ENCODE assay signal across 10 mouse cellular contexts in the genomic region with DNA sequence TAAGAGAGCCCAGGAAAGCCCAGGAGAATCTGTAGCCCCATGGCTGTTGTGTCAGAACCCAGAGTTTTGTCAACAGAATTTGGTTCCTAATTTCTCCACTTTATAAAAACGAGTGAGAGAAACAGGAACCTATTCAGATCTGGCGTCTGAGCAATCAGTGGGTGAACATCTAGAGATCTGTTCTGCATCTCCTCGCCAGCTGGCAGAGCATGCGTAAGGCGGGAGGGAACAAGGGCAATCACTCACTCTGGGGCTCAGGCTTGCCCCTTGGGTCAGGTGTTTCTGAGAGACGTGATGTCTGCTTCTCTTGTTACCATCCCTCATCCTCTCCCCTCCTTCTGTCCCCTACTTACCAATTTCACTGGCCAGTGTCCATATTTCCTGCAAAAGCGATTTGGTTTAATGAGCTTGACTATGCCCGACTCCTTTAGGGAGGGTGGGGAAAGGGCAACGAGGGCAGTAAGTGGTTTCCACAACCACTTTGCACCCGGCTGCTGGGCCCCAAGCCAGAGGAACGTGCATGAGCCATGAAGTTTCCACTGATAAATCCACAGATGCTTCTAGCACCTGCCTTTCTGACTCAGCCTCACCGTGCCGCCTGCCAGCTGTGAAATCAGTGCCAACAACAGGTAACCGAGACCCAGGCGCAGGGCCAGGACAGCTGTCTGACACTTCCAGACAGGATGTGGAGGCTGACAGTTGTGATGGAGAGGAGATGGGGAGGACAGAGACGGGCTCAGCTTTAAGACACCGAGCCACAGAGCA. TPM values are rescaled to one million over a fixed set of nuclear protein-coding genes. Genes with fewer than 3 reads are reported as not detected.
DNase-seq lines count a peak whose midpoint lies in the region; ATAC-seq and TF ChIP-seq lines count a peak whose summit lies in the region.
"Had no signal": no experiment of that assay in that cellular context is flagged by ENCODE, and none has a peak within 500 bp of the region (broad histone marks: within the 10 kb centered on the region; RNA-seq: fewer than 3 reads in every experiment).

No protein-coding gene starts in this region.

- no peaks in the 10 kb centered on the region for H3K27me3 ChIP-seq in kidney, adult 2 months (replicated peaks; ENCODE audit: control insufficient read depth, insufficient read depth, low read length)
- peaks cover 28% of the 10 kb centered on the region for H3K27me3 ChIP-seq in lung, postnatal 0 days (replicated peaks; ENCODE audit: insufficient read depth, low read length)
- peaks cover 6% of the 10 kb centered on the region for H3K27me3 ChIP-seq in midbrain, embryonic 16.5 days (ENCODE audit: control insufficient read depth, insufficient read depth, low read depth, low read length)
- H3K27me3 ChIP-seq in forebrain, embryonic 15.5 days: peaks cover 12% of the 10 kb centered on the region

- DNase-seq in heart, adult 18-20 months: peak; percentile 65 to 80
- no peak for DNase-seq in heart, postnatal 25 days (ENCODE audit: low spot score)
- peak; percentile 66 for DNase-seq in brain, adult 2 months (ENCODE audit: low read depth, low spot score)
- DNase-seq in kidney, adult 2 months: peak; percentile 39
- peak; percentile 59 for DNase-seq in lung, postnatal 0 days (ENCODE audit: low spot score)
- DNase-seq in spleen, adult 18-20 months: no peak

- intact Hi-C loops in heart, postnatal 25 days (cut with DNase I): no loop called here

- no peaks in the 10 kb centered on the region for H3K4me1 ChIP-seq in kidney, adult 2 months (ENCODE audit: control insufficient read depth, insufficient read depth, low read length)
- H3K4me1 ChIP-seq in lung, postnatal 0 days (ENCODE audit: insufficient read depth, low read depth, low read length): peaks cover 2% of the 10 kb centered on the region; the same call in 1 of the 2 replicates
- peaks cover 10% of the 10 kb centered on the region for H3K4me1 ChIP-seq in midbrain, embryonic 16.5 days (ENCODE audit: control insufficient read depth, insufficient read depth, low read length)
- H3K4me1 ChIP-seq in forebrain, embryonic 15.5 days: peaks cover 19% of the 10 kb centered on the region
- H3K4me1 ChIP-seq: liver, embryonic 15.5 days had no signal

- H3K27ac ChIP-seq in kidney, adult 2 months (ENCODE audit: insufficient read depth, low read depth, low read length): no peak overlapping the region
- no peak overlapping the region for H3K27ac ChIP-seq in lung, postnatal 0 days (ENCODE audit: low read length)
- H3K27ac ChIP-seq in midbrain, embryonic 16.5 days (ENCODE audit: low read length): no peak overlapping the region
- no peak overlapping the region for H3K27ac ChIP-seq in forebrain, embryonic 15.5 days (replicated peaks)
- H3K27ac ChIP-seq: liver, embryonic 15.5 days had no signal

- no peak for TF ChIP-seq POLR2A in kidney, adult 2 months (IDR thresholded peaks at IDR 0.05; ENCODE audit: low read depth, low read length)

- 34% methylated on average over 17 of the region's 17 CpGs for WGBS in kidney, adult 2 months
- WGBS in lung, postnatal 0 days: 32% methylated on average over 17 of the region's 17 CpGs
- 72% methylated on average over 17 of the region's 17 CpGs for WGBS in midbrain, embryonic 16.5 days
- 52% methylated on average over 17 of the region's 17 CpGs for WGBS in forebrain, embryonic 15.5 days

- H3K4me2 ChIP-seq in lung, postnatal 0 days (replicated peaks; ENCODE audit: low read depth, low read length): no peak overlapping the region
- no peak overlapping the region for H3K4me2 ChIP-seq in midbrain, embryonic 16.5 days (ENCODE audit: low read length)
- no peak overlapping the region for H3K4me2 ChIP-seq in forebrain, embryonic 15.5 days (replicated peaks)
- H3K4me2 ChIP-seq: liver, embryonic 15.5 days had no signal

- H3K9ac ChIP-seq in lung, postnatal 0 days (replicated peaks; ENCODE audit: low read depth): no peak overlapping the region
- H3K9ac ChIP-seq in midbrain, embryonic 16.5 days (ENCODE audit: low read depth, low read length): no peak overlapping the region
- H3K9ac ChIP-seq in forebrain, embryonic 15.5 days (replicated peaks): no peak overlapping the region
- H3K9ac ChIP-seq: liver, embryonic 15.5 days had no signal

- no peak for TF ChIP-seq EP300 in lung, postnatal 0 days (IDR thresholded peaks at IDR 0.05)

- no peaks in the 10 kb centered on the region for H3K36me3 ChIP-seq in kidney, adult 2 months (ENCODE audit: control insufficient read depth, insufficient read depth, low read length)
- H3K36me3 ChIP-seq in lung, postnatal 0 days (ENCODE audit: insufficient read depth, low read length): no peaks in the 10 kb centered on the region
- H3K36me3 ChIP-seq in midbrain, embryonic 16.5 days (ENCODE audit: control insufficient read depth, insufficient read depth, low read length): no peaks in the 10 kb centered on the region
- H3K36me3 ChIP-seq in forebrain, embryonic 15.5 days: no peaks in the 10 kb centered on the region
- H3K36me3 ChIP-seq: G1E; liver, embryonic 15.5 days had no signal

- peak; percentile 57 for ATAC-seq in lung, postnatal 0 days
- ATAC-seq in midbrain, embryonic 16.5 days: no peak
- ATAC-seq in forebrain, embryonic 15.5 days (replicated peaks): no peak

- no peaks in the 10 kb centered on the region for H3K9me3 ChIP-seq in lung, postnatal 0 days (ENCODE audit: low read length)
- H3K9me3 ChIP-seq in midbrain, embryonic 16.5 days (replicated peaks; ENCODE audit: control insufficient read depth, low read length, poor library complexity, severe bottlenecking): no peaks in the 10 kb centered on the region
- no peaks in the 10 kb centered on the region for H3K9me3 ChIP-seq in forebrain, embryonic 15.5 days
- H3K9me3 ChIP-seq: G1E; liver, embryonic 15.5 days had no signal

- TF ChIP-seq CTCF in kidney, adult 2 months (conservative IDR thresholded peaks at IDR 0.05; ENCODE audit: insufficient read depth, insufficient read length, low read depth, low read length): no peak
- TF ChIP-seq CTCF in lung, postnatal 0 days (IDR thresholded peaks at IDR 0.05): no peak

- H3K4me3 ChIP-seq in kidney, adult 2 months (ENCODE audit: insufficient read depth, low read depth, low read length): no peak overlapping the region
- H3K4me3 ChIP-seq in lung, postnatal 0 days (ENCODE audit: low read depth, low read length): no peak overlapping the region
- no peak overlapping the region for H3K4me3 ChIP-seq in midbrain, embryonic 16.5 days (ENCODE audit: low read depth, low read length)
- no peak overlapping the region for H3K4me3 ChIP-seq in forebrain, embryonic 15.5 days
- H3K4me3 ChIP-seq: liver, embryonic 15.5 days had no signal

RNA-seq across cellular contexts. Expression of gene Gfra4, which starts 5.5 kb away (rescaled TPM):
- 10 to 100 TPM in 1 of 2 experiments, 1 to 10 TPM in 1; 6.2 to 10.2 TPM for total RNA-seq in heart, adult 18-20 months (2021)
- total RNA-seq in heart, postnatal 25 days (2021): 1 to 10 TPM; 6.6 to 7.0 TPM
- 7.1 and 7.2 TPM in 2 replicates for polyA plus RNA-seq in kidney, adult 2 months (2012; rRNA removed)
- polyA plus RNA-seq in lung, postnatal 0 days (2015; fragmentation: Nextera tagmentation; extraction: Ambion mirVana): 1.2 and 1.4 TPM in 2 replicates
- 45.9 and 49.8 TPM in 2 replicates for polyA plus RNA-seq in midbrain, embryonic 16.5 days (2015; fragmentation: Nextera tagmentation; extraction: Ambion mirVana)
- 30.0 and 30.9 TPM in 2 replicates for polyA plus RNA-seq in forebrain, embryonic 15.5 days (2015; fragmentation: Nextera tagmentation; extraction: Ambion mirVana)
- total RNA-seq: G1E had no signal
- polyA plus RNA-seq: G1E had no signal

RNA-seq across cellular contexts. Expression of gene Adam33, which starts 26.2 kb away (rescaled TPM):
- 1 to 10 TPM; 1.3 to 1.9 TPM for total RNA-seq in heart, adult 18-20 months (2021)
- 1 to 10 TPM in 1 of 2 experiments, under 1 TPM in 1; 0.99 to 2.3 TPM for total RNA-seq in heart, postnatal 25 days (2021)
- polyA plus RNA-seq in kidney, adult 2 months (2012; rRNA removed): 3.3 and 4.1 TPM in 2 replicates
- polyA plus RNA-seq in lung, postnatal 0 days (2015; fragmentation: Nextera tagmentation; extraction: Ambion mirVana): 3.2 and 3.5 TPM in 2 replicates
- 1.2 and 1.5 TPM in 2 replicates for polyA plus RNA-seq in midbrain, embryonic 16.5 days (2015; fragmentation: Nextera tagmentation; extraction: Ambion mirVana)
- polyA plus RNA-seq in forebrain, embryonic 15.5 days (2015; fragmentation: Nextera tagmentation; extraction: Ambion mirVana): 0.60 and 0.70 TPM in 2 replicates
- polyA plus RNA-seq: G1E had no signal

RNA-seq across cellular contexts. Expression of gene Siglec1, which starts 49.2 kb away (rescaled TPM):
- 1 to 10 TPM; 1.9 to 6.5 TPM for total RNA-seq in heart, adult 18-20 months (2021)
- total RNA-seq in heart, postnatal 25 days (2021): 1 to 10 TPM; 1.6 to 2.2 TPM
- 1.5 and 7.5 TPM in 2 replicates for polyA plus RNA-seq in kidney, adult 2 months (2012; rRNA removed)
- polyA plus RNA-seq in lung, postnatal 0 days (2015; fragmentation: Nextera tagmentation; extraction: Ambion mirVana): 1.1 TPM in 2 replicates
- 0.15 and 0.18 TPM in 2 replicates for polyA plus RNA-seq in midbrain, embryonic 16.5 days (2015; fragmentation: Nextera tagmentation; extraction: Ambion mirVana)
- 0.19 and 0.24 TPM in 2 replicates for polyA plus RNA-seq in forebrain, embryonic 15.5 days (2015; fragmentation: Nextera tagmentation; extraction: Ambion mirVana)
- polyA plus RNA-seq: G1E had no signal

Comparison
In these comparisons a context has a peak if more than half of its experiments do, and no peak if none do; other contexts are left out.
1. DNase-seq: peak in heart, adult 18-20 months (2 of 2), brain, adult 2 months (single experiment), kidney, adult 2 months (single experiment) and lung, postnatal 0 days (single experiment); none in heart, postnatal 25 days (single experiment) and spleen, adult 18-20 months (0 of 2).